7 mouse cellular contexts compared by ENCODE assay signal in genomic region chr11:44610971-44611781, GRCm38 (mm10). TPM values are rescaled to one million over a fixed set of nuclear protein-coding genes. Genes with fewer than 3 reads are reported as not detected.
DNase-seq lines count a peak whose midpoint lies in the region; ATAC-seq and TF ChIP-seq lines count a peak whose summit lies in the region.

No protein-coding gene starts in this region.

- H3K27ac ChIP-seq in embryonic facial prominence, embryonic 11.5 days (replicated peaks; ENCODE audit: low read depth, low read length), result no peak overlapping the region
- no peak overlapping the region for H3K27ac ChIP-seq in kidney, embryonic 14.5 days (ENCODE audit: low read depth, low read length)
- peak overlapping the region; percentile 38 for H3K27ac ChIP-seq in limb, embryonic 14.5 days (replicated peaks; ENCODE audit: low read depth, low read length)
- H3K27ac ChIP-seq in midbrain, postnatal 0 days (ENCODE audit: low read depth, low read length), result no peak overlapping the region

- DNase-seq in adrenal gland, postnatal 14 days, result peak; percentile 91
- peak; percentile 95 for DNase-seq in embryonic facial prominence, embryonic 11.5 days (ENCODE audit: low spot score)
- DNase-seq in heart, adult 8-10 months (ENCODE audit: low spot score), result peak; percentile 85
- peak; percentile 93 for DNase-seq in limb, embryonic 14.5 days (ENCODE audit: low spot score)
- DNase-seq in midbrain, postnatal 0 days (ENCODE audit: low spot score), result peak; percentile 96
- DNase-seq in spleen, postnatal 36 days (ENCODE audit: low spot score in 2 of 2), result peak; percentile 80

- H3K36me3 ChIP-seq in embryonic facial prominence, embryonic 11.5 days (replicated peaks; ENCODE audit: control insufficient read depth, insufficient read depth, low read depth, low read length), result no peaks in the 10 kb centered on the region
- H3K36me3 ChIP-seq in kidney, embryonic 14.5 days (ENCODE audit: control insufficient read depth, insufficient read depth, low read length), result no peaks in the 10 kb centered on the region
- H3K36me3 ChIP-seq in limb, embryonic 14.5 days (ENCODE audit: control insufficient read depth, insufficient read depth, low read length), result no peaks in the 10 kb centered on the region
- H3K36me3 ChIP-seq in midbrain, postnatal 0 days (ENCODE audit: insufficient read depth, low read length), result no peaks in the 10 kb centered on the region

- peak overlapping the region; percentile 85 for H3K4me2 ChIP-seq in embryonic facial prominence, embryonic 11.5 days (ENCODE audit: low read depth, low read length)
- H3K4me2 ChIP-seq in kidney, embryonic 14.5 days (replicated peaks; ENCODE audit: low read depth, low read length), result peak overlapping the region; percentile 71
- peak overlapping the region; percentile 89 for H3K4me2 ChIP-seq in limb, embryonic 14.5 days (replicated peaks; ENCODE audit: low read depth, low read length, severe bottlenecking)
- peak overlapping the region; percentile 99 for H3K4me2 ChIP-seq in midbrain, postnatal 0 days (ENCODE audit: low read depth, low read length, poor library complexity, severe bottlenecking)

- H3K9ac ChIP-seq in embryonic facial prominence, embryonic 11.5 days (replicated peaks; ENCODE audit: low read length), result peak overlapping the region; percentile 34
- H3K9ac ChIP-seq in kidney, embryonic 14.5 days (ENCODE audit: low read depth, low read length), result peak overlapping the region; percentile 49; the same call in 1 of the 2 replicates
- H3K9ac ChIP-seq in limb, embryonic 14.5 days (ENCODE audit: low read depth, low read length, severe bottlenecking), result peak overlapping the region; percentile 47
- H3K9ac ChIP-seq in midbrain, postnatal 0 days (replicated peaks; ENCODE audit: low read length, poor library complexity, severe bottlenecking), result 0 out of 2 replicates have a peak overlapping the region, but pooled peaks have one; percentile 24

- H3K27me3 ChIP-seq in embryonic facial prominence, embryonic 11.5 days (ENCODE audit: control insufficient read depth, insufficient read depth, low read length), result peaks cover 21% of the 10 kb centered on the region
- H3K27me3 ChIP-seq in kidney, embryonic 14.5 days (ENCODE audit: control insufficient read depth, insufficient read depth, low read length), result peaks cover 34% of the 10 kb centered on the region
- H3K27me3 ChIP-seq in limb, embryonic 14.5 days (ENCODE audit: control insufficient read depth, insufficient read depth, low read length), result peaks cover 16% of the 10 kb centered on the region; the same call in 1 of the 2 replicates
- H3K27me3 ChIP-seq in midbrain, postnatal 0 days (ENCODE audit: insufficient read depth, low read length), result peaks cover 19% of the 10 kb centered on the region

- peak overlapping the region; percentile 30 for H3K4me3 ChIP-seq in embryonic facial prominence, embryonic 11.5 days (ENCODE audit: low read depth, low read length)
- peak overlapping the region; percentile 37 for H3K4me3 ChIP-seq in kidney, embryonic 14.5 days (ENCODE audit: low read length)
- H3K4me3 ChIP-seq in limb, embryonic 14.5 days (replicated peaks; ENCODE audit: low read length), result peak overlapping the region; percentile 40
- H3K4me3 ChIP-seq in midbrain, postnatal 0 days (ENCODE audit: low read depth, low read length), result peak overlapping the region; percentile 39

- under 1% methylated on average over 45 of the region's 45 CpGs for WGBS in embryonic facial prominence, embryonic 11.5 days
- WGBS in kidney, embryonic 14.5 days, result under 1% methylated on average over 45 of the region's 45 CpGs
- WGBS in limb, embryonic 14.5 days, result under 1% methylated on average over 45 of the region's 45 CpGs
- WGBS in midbrain, postnatal 0 days, result under 1% methylated on average over 45 of the region's 45 CpGs

- H3K9me3 ChIP-seq in embryonic facial prominence, embryonic 11.5 days (replicated peaks; ENCODE audit: control insufficient read depth, low read length), result no peaks in the 10 kb centered on the region
- no peaks in the 10 kb centered on the region for H3K9me3 ChIP-seq in kidney, embryonic 14.5 days (ENCODE audit: control insufficient read depth, low read length)
- H3K9me3 ChIP-seq in limb, embryonic 14.5 days (ENCODE audit: control insufficient read depth, low read length), result no peaks in the 10 kb centered on the region
- no peaks in the 10 kb centered on the region for H3K9me3 ChIP-seq in midbrain, postnatal 0 days (ENCODE audit: low read length)

- H3K4me1 ChIP-seq in embryonic facial prominence, embryonic 11.5 days (ENCODE audit: control insufficient read depth, insufficient read depth, low read length), result peaks cover 4% of the 10 kb centered on the region
- peaks cover 11% of the 10 kb centered on the region; the same call in 1 of the 2 replicates for H3K4me1 ChIP-seq in kidney, embryonic 14.5 days (ENCODE audit: control insufficient read depth, insufficient read depth, low read length)
- H3K4me1 ChIP-seq in limb, embryonic 14.5 days (ENCODE audit: control insufficient read depth, insufficient read depth, low read length), result peaks cover 22% of the 10 kb centered on the region
- peaks cover 7% of the 10 kb centered on the region for H3K4me1 ChIP-seq in midbrain, postnatal 0 days (ENCODE audit: insufficient read depth, low read length)

- peak; percentile 98 for TF ChIP-seq CTCF in midbrain, postnatal 0 days (IDR thresholded peaks at IDR 0.05)

- no peak for TF ChIP-seq POLR2A in limb, embryonic 14.5 days (IDR thresholded peaks at IDR 0.05; ENCODE audit: borderline replicate concordance, extremely low read depth, insufficient read depth, insufficient read length)

- peak; percentile 68 for ATAC-seq in embryonic facial prominence, embryonic 11.5 days (replicated peaks; ENCODE audit: insufficient number of reproducible peaks, low FRiP score, low TSS enrichment, low read depth)
- ATAC-seq in kidney, embryonic 14.5 days (ENCODE audit: low FRiP score, low TSS enrichment), result peak; percentile 77
- peak; percentile 84 for ATAC-seq in limb, embryonic 14.5 days (ENCODE audit: low FRiP score, low read depth)
- ATAC-seq in midbrain, postnatal 0 days (ENCODE audit: low FRiP score), result peak; percentile 77

RNA-seq across cellular contexts. Expression of gene Ebf1, which starts 5.9 kb away (rescaled TPM):
- total RNA-seq in adrenal gland, postnatal 14 days (2021), result 35.5 and 50.8 TPM in 2 replicates
- 47.9 and 50.3 TPM in 2 replicates for polyA plus RNA-seq in embryonic facial prominence, embryonic 11.5 days (2014; fragmentation: Nextera tagmentation; extraction: Ambion mirVana)
- total RNA-seq in heart, adult 8-10 months (2022), result 10 to 100 TPM; 10.5 to 15.1 (median 11.7) TPM
- polyA plus RNA-seq in kidney, embryonic 14.5 days (2014; fragmentation: Nextera tagmentation; extraction: Ambion mirVana), result 19.9 and 26.9 TPM in 2 replicates
- 42.9 and 60.5 TPM in 2 replicates for polyA plus RNA-seq in limb, embryonic 14.5 days (2012; rRNA removed)
- polyA plus RNA-seq in limb, embryonic 14.5 days (2014; fragmentation: Nextera tagmentation; extraction: Ambion mirVana), result 71.4 and 85.0 TPM in 2 replicates
- total RNA-seq in midbrain, postnatal 0 days (2014; rRNA removed), result 27.1 and 27.2 TPM in 2 replicates
- 30.0 and 30.5 TPM in 2 replicates for polyA plus RNA-seq in midbrain, postnatal 0 days (2015; fragmentation: Nextera tagmentation; extraction: Ambion mirVana)
